Mouse (Mus musculus) cortical plate, adult 2 months (tissue): ENCODE results near the gene Nadsyn1.

Experiments
- CTCF ChIP-seq: fragments of 200-500 bp; IDR thresholded peaks from 2 replicates; pipeline ENCODE4 v1.5.1; 2011; ENCODE audit warnings: mild to moderate bottlenecking, control low read depth, low read length; ENCODE audit not compliant: insufficient read depth; ENCODE audit errors: extremely low read depth
- POLR2A ChIP-seq: fragments of 200-500 bp; IDR thresholded peaks from 2 replicates; pipeline ENCODE4 v1.6.1; 2011; ENCODE audit warnings: mild to moderate bottlenecking, low read length, control low read depth; ENCODE audit not compliant: insufficient read depth; ENCODE audit errors: extremely low read depth

- no peak for TF ChIP-seq CTCF
- TF ChIP-seq POLR2A, result no peak
Measured at GRCm38 (mm10) chr7:143766893-143767292, 55.8 kb downstream of the Nadsyn1 start, which contains the start of gene Mrgprg.
